Mouse (Mus musculus): Measurements from ENCODE around the gene Olfr639. TPM values are rescaled to one million over a fixed set of nuclear protein-coding genes. Genes with fewer than 3 reads are reported as not detected.
"Not testable (repeated sequence)": the region's sequence is repeated elsewhere in the genome, so short reads cannot be mapped to it uniquely, and the experiment has no call there.

Olfr639 gene
- total RNA-seq (2015; ENCODE audit: low replicate concordance) (not detected in 2 replicates), total RNA-seq (2017; ENCODE audit: low replicate concordance) (not detected in 2 replicates)

DNA sequence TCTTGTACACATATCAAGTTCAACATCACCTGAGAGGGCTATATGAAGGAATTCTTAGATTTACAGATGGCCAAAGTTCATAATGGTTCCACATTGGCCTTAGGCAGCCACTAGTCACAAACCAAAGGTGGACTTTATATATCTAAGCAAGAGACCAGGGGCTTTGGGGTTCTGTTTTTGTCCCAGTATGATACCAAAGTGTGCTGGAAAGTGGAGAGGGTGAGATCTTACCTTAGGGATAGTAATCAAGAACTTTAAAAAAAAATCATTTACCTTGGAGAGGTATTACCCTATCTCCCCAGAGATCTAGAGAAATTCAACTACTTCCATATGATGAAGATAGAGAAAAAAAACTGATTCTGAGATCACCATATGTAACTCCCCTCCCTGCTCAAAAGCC is at the start of gene Olfr639:
TSS of gene Olfr639 (minus strand) at position 101 of the 400 bp plus-strand sequence.
- no peak for ATAC-seq (replicated peaks; ENCODE audit: low FRiP score, poor library complexity, severe bottlenecking)

DNA sequence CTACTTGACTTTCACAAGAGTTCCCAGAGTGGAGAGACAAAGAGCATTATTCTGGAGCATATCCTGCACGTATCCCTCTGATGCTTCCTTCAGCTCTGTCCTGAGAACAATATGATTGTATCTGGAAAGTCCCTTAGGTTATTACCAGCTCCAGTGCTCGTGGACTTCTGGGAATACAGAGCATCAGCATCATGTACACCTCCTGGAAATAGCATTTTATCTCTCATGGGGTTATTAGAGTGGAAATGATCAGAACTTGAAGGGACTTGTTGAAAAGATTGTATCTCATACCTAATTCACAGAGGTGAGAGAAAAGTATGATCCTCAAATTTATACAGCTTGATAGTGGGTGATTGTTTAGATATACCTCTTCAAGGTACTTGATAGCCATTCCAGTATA is 44.2 kb upstream of the Olfr639 start, which contains the start of gene 4930516K23Rik:
TSS of gene 4930516K23Rik (minus strand) at position 101 of the 400 bp plus-strand sequence.
- no peak for ATAC-seq (replicated peaks; ENCODE audit: low FRiP score, poor library complexity, severe bottlenecking)

- no peak for ATAC-seq (replicated peaks; ENCODE audit: low FRiP score, poor library complexity, severe bottlenecking)
Measured at GRCm38 (mm10) chr7:104059215-104059614, 42.1 kb upstream of the Olfr639 start.

GRCm38 (mm10) chr7:104052566-104052965 is 35.5 kb upstream of the Olfr639 start, which contains the start of gene Olfr642:
TSS of gene Olfr642 (minus strand) at chr7:104052666.
- ATAC-seq (replicated peaks; ENCODE audit: low FRiP score, poor library complexity, severe bottlenecking) = no peak

GRCm38 (mm10) chr7:104050745-104051144 is 33.6 kb upstream of the Olfr639 start:
- ATAC-seq (replicated peaks; ENCODE audit: low FRiP score, poor library complexity, severe bottlenecking) = no peak

DNA sequence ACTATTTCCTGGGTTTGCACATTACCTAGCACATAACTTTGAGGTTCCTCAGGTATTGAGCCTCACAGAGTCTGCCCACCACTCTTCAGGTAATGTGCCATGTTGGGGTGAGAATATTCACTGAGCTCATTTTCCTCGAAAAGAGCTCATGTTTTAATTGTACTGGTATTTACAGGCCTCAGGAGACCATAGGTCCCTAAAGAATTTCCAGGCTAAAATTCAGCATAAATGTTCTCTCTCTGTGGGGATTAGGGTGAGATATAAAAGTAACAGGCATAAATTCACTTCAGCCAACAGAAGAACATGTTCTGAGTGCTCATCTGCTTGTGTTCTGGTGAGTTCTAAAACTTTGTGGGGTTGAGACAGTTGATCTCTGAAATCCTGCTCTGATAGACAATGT is 18.0 kb upstream of the Olfr639 start, which contains the start of gene Olfr641:
TSS of gene Olfr641 (plus strand) at position 301 of the 400 bp plus-strand sequence.
- no peak for ATAC-seq (replicated peaks; ENCODE audit: low FRiP score, poor library complexity, severe bottlenecking)

- no peak for ATAC-seq (replicated peaks; ENCODE audit: low FRiP score, poor library complexity, severe bottlenecking)
Measured at GRCm38 (mm10) chr7:104026978-104027377, 9.9 kb upstream of the Olfr639 start.

DNA sequence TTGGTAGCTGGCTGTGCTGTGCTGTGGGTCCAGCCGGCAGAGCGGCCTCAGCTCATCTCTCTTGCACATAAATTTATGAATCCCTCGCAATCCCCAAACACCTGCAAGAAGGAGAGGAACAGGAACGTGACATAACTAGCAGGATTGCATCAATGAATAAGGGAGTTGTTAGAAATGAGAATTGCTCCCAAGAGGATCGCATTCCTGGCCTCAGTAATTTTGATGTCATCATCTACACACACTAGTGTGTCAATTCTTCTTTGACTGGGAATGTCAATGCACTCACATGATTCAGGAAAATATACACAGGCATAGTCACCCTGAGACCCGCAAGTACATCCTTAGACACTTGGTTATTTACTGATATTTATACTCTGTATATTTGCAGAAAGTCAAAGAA is 8.4 kb upstream of the Olfr639 start, which contains the start of gene Olfr640:
TSS of gene Olfr640 (minus strand) at position 101 of the 400 bp plus-strand sequence.
- ATAC-seq (replicated peaks; ENCODE audit: low FRiP score, poor library complexity, severe bottlenecking) = no peak

- no peak for ATAC-seq (replicated peaks; ENCODE audit: low FRiP score, poor library complexity, severe bottlenecking)
Measured at GRCm38 (mm10) chr7:104021651-104022050, 4.5 kb upstream of the Olfr639 start.

GRCm38 (mm10) chr7:104018953-104019352 is 1.9 kb upstream of the Olfr639 start:
- no peak for ATAC-seq (replicated peaks; ENCODE audit: low FRiP score, poor library complexity, severe bottlenecking)

DNA sequence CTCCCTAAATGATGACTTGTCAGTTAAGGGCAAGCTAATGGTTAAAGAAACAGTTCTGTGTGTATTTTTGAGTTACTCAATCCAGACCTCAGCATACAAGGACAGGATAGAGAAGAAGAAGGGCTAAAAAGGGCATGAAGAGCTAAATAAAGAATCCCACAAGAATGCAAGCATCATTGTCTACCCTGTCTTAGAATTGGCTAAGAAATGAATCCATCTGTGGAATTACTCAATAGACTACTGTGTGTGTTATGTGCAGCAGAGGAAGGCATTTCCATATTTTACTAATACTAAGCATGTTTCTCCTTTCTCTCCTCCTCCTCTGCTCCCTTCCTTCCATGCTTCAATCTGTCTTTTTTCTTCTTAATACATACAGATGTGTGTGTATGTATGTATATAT is 18.0 kb downstream of the Olfr639 start:
- ATAC-seq (replicated peaks; ENCODE audit: low FRiP score, poor library complexity, severe bottlenecking) = no peak

DNA sequence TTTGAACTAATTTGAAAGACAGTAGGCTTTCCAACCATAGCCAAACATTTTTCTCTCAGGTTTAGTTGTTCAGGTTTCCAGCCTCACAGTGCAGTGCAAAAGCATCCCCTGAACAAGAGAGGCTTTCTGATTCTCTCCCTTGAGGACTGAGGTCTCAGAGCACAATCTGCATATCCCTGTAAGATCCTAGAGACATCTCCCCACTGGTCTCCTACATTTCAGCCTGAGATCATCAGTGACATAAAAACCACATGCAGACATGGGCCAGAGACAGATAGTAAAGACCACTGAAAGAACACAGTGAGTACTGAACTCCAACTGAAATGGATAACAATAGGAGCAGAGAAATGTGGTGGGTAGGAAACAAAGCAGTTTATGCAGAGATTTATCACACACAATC is 18.7 kb downstream of the Olfr639 start, which contains the start of gene Olfr638:
TSS of gene Olfr638 (plus strand) at position 301 of the 400 bp plus-strand sequence.
- no peak for ATAC-seq (replicated peaks; ENCODE audit: low FRiP score, poor library complexity, severe bottlenecking)

DNA sequence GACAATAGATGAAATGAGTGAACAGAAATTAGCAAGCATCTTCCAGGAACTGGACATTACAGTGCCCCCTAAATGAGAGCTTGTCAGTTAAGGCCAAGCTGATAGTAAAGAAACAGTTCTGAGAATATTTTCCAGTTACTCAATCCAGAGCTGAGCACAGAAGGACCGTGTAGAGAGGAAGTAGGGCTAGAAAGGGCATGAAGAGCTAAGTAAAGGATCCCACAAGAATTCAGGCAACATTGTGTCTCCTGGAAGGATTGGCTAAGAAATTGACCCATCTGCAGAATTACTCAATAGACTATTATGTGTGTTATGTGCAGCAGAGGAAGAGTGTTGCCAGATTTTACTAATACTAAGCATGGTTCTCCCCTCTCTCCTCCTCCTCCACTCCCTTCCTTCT is 45.3 kb downstream of the Olfr639 start:
- ATAC-seq (replicated peaks; ENCODE audit: low FRiP score, poor library complexity, severe bottlenecking) = no peak

DNA sequence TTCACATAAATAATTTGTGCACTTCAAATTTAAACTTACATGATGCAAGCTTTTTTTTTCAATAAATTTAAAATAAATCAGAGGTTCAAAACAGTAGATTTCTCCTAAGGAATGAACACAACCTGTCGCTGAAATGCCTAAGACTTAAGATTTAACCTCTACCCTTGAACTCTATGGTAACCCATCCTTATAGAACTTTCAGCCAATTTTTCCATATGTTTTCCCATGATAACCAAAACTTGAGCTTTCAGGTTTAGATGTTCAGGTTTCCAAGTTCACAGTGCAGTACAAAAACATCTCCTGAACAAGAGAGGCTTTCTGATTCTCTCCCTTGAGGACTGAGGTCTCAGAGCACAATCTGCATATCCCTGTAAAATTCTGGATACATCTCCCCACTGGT is 46.3 kb downstream of the Olfr639 start, which contains the start of gene Olfr635:
TSS of gene Olfr635 (plus strand) at position 301 of the 400 bp plus-strand sequence.
- no peak for ATAC-seq (replicated peaks; ENCODE audit: low FRiP score, poor library complexity, severe bottlenecking)

- ATAC-seq (replicated peaks; ENCODE audit: low FRiP score, poor library complexity, severe bottlenecking) = not testable (repeated sequence)
Measured at GRCm38 (mm10) chr7:103966873-103967272, 50.2 kb downstream of the Olfr639 start.

Other genes with a start within 250 kb of the Olfr639 start
Only the 30 nearest of the 32 such genes appear.
- 0.84 TPM in 1 of 2 replicates, not detected in the other for gene Olfr67, start 225.5 kb downstream of the Olfr639 start, total RNA-seq (2015; ENCODE audit: low replicate concordance)
- gene Olfr67, start 225.5 kb downstream of the Olfr639 start, total RNA-seq (2017; ENCODE audit: low replicate concordance) = 1.5 and 3.3 TPM in 2 replicates
- gene Hbb-bt, start 203.3 kb downstream of the Olfr639 start, total RNA-seq (2015; ENCODE audit: low replicate concordance) = 26,042 and 29,427 TPM in 2 replicates
- 7,139 and 8,294 TPM in 2 replicates for gene Hbb-bt, start 203.3 kb downstream of the Olfr639 start, total RNA-seq (2017; ENCODE audit: low replicate concordance)
- gene Hbb-bs, start 189.2 kb downstream of the Olfr639 start, total RNA-seq (2015; ENCODE audit: low replicate concordance) = 118,402 and 120,100 TPM in 2 replicates
- gene Hbb-bs, start 189.2 kb downstream of the Olfr639 start, total RNA-seq (2017; ENCODE audit: low replicate concordance) = 41,622 and 62,915 TPM in 2 replicates
- gene Hbb-bh2, start 176.8 kb downstream of the Olfr639 start, total RNA-seq (2015; ENCODE audit: low replicate concordance) = not detected in 2 replicates
- gene Hbb-bh2, start 176.8 kb downstream of the Olfr639 start, total RNA-seq (2017; ENCODE audit: low replicate concordance) = not detected in 2 replicates
- not detected in 2 replicates for gene Hbb-bh1, start 174.1 kb downstream of the Olfr639 start, total RNA-seq (2015; ENCODE audit: low replicate concordance)
- gene Hbb-bh1, start 174.1 kb downstream of the Olfr639 start, total RNA-seq (2017; ENCODE audit: low replicate concordance) = not detected in 2 replicates
- not detected in 2 replicates for gene Hbb-y, start 164.1 kb downstream of the Olfr639 start, total RNA-seq (2015; ENCODE audit: low replicate concordance)
- gene Hbb-y, start 164.1 kb downstream of the Olfr639 start, total RNA-seq (2017; ENCODE audit: low replicate concordance) = not detected in 2 replicates
- gene Olfr66, start 131.1 kb downstream of the Olfr639 start, total RNA-seq (2015; ENCODE audit: low replicate concordance) = not detected in 2 replicates
- not detected in 2 replicates for gene Olfr66, start 131.1 kb downstream of the Olfr639 start, total RNA-seq (2017; ENCODE audit: low replicate concordance)
- gene Olfr64, start 122.8 kb downstream of the Olfr639 start, total RNA-seq (2015; ENCODE audit: low replicate concordance) = not detected in 2 replicates
- gene Olfr64, start 122.8 kb downstream of the Olfr639 start, total RNA-seq (2017; ENCODE audit: low replicate concordance) = not detected in 2 replicates
- not detected in 2 replicates for gene Olfr65, start 113.8 kb downstream of the Olfr639 start, total RNA-seq (2015; ENCODE audit: low replicate concordance)
- gene Olfr65, start 113.8 kb downstream of the Olfr639 start, total RNA-seq (2017; ENCODE audit: low replicate concordance) = not detected in 2 replicates
- gene Olfr631, start 88.5 kb downstream of the Olfr639 start, total RNA-seq (2015; ENCODE audit: low replicate concordance) = not detected in 2 replicates
- not detected in 2 replicates for gene Olfr631, start 88.5 kb downstream of the Olfr639 start, total RNA-seq (2017; ENCODE audit: low replicate concordance)
- gene Olfr632, start 83.0 kb downstream of the Olfr639 start, total RNA-seq (2015; ENCODE audit: low replicate concordance) = not detected in 2 replicates
- not detected in 2 replicates for gene Olfr632, start 83.0 kb downstream of the Olfr639 start, total RNA-seq (2017; ENCODE audit: low replicate concordance)
- gene Olfr633, start 72.9 kb downstream of the Olfr639 start, total RNA-seq (2015; ENCODE audit: low replicate concordance) = not detected in 2 replicates
- gene Olfr633, start 72.9 kb downstream of the Olfr639 start, total RNA-seq (2017; ENCODE audit: low replicate concordance) = 0.15 TPM in 1 of 2 replicates, not detected in the other
- gene Olfr635, start 46.2 kb downstream of the Olfr639 start, total RNA-seq (2015; ENCODE audit: low replicate concordance) = not detected in 2 replicates
- gene Olfr635, start 46.2 kb downstream of the Olfr639 start, total RNA-seq (2017; ENCODE audit: low replicate concordance) = not detected in 2 replicates
- gene Olfr638, start 18.6 kb downstream of the Olfr639 start, total RNA-seq (2015; ENCODE audit: low replicate concordance) = not detected in 2 replicates
- not detected in 2 replicates for gene Olfr638, start 18.6 kb downstream of the Olfr639 start, total RNA-seq (2017; ENCODE audit: low replicate concordance)
- not detected in 2 replicates for gene Olfr640, start 8.3 kb upstream of the Olfr639 start, total RNA-seq (2015; ENCODE audit: low replicate concordance)
- not detected in 2 replicates for gene Olfr640, start 8.3 kb upstream of the Olfr639 start, total RNA-seq (2017; ENCODE audit: low replicate concordance)
- not detected in 2 replicates for gene Olfr641, start 18.1 kb upstream of the Olfr639 start, total RNA-seq (2015; ENCODE audit: low replicate concordance)
- not detected in 2 replicates for gene Olfr641, start 18.1 kb upstream of the Olfr639 start, total RNA-seq (2017; ENCODE audit: low replicate concordance)
- gene Olfr642, start 35.4 kb upstream of the Olfr639 start, total RNA-seq (2015; ENCODE audit: low replicate concordance) = not detected in 2 replicates
- gene Olfr642, start 35.4 kb upstream of the Olfr639 start, total RNA-seq (2017; ENCODE audit: low replicate concordance) = not detected in 2 replicates
- not detected in 2 replicates for gene 4930516K23Rik, start 44.1 kb upstream of the Olfr639 start, total RNA-seq (2015; ENCODE audit: low replicate concordance)
- not detected in 2 replicates for gene 4930516K23Rik, start 44.1 kb upstream of the Olfr639 start, total RNA-seq (2017; ENCODE audit: low replicate concordance)
- not detected in 2 replicates for gene Olfr644, start 54.6 kb upstream of the Olfr639 start, total RNA-seq (2015; ENCODE audit: low replicate concordance)
- gene Olfr644, start 54.6 kb upstream of the Olfr639 start, total RNA-seq (2017; ENCODE audit: low replicate concordance) = not detected in 2 replicates
- not detected in 2 replicates for gene Olfr645, start 68.2 kb upstream of the Olfr639 start, total RNA-seq (2015; ENCODE audit: low replicate concordance)
- not detected in 2 replicates for gene Olfr645, start 68.2 kb upstream of the Olfr639 start, total RNA-seq (2017; ENCODE audit: low replicate concordance)
- gene Olfr646, start 87.6 kb upstream of the Olfr639 start, total RNA-seq (2015; ENCODE audit: low replicate concordance) = not detected in 2 replicates
- not detected in 2 replicates for gene Olfr646, start 87.6 kb upstream of the Olfr639 start, total RNA-seq (2017; ENCODE audit: low replicate concordance)
- not detected in 2 replicates for gene Ubqln5, start 112.5 kb upstream of the Olfr639 start, total RNA-seq (2015; ENCODE audit: low replicate concordance)
- not detected in 2 replicates for gene Ubqln5, start 112.5 kb upstream of the Olfr639 start, total RNA-seq (2017; ENCODE audit: low replicate concordance)
- not detected in 2 replicates for gene Olfr643, start 120.1 kb upstream of the Olfr639 start, total RNA-seq (2015; ENCODE audit: low replicate concordance)
- gene Olfr643, start 120.1 kb upstream of the Olfr639 start, total RNA-seq (2017; ENCODE audit: low replicate concordance) = not detected in 2 replicates
- not detected in 2 replicates for gene Ubqln3, start 126.0 kb upstream of the Olfr639 start, total RNA-seq (2015; ENCODE audit: low replicate concordance)
- not detected in 2 replicates for gene Ubqln3, start 126.0 kb upstream of the Olfr639 start, total RNA-seq (2017; ENCODE audit: low replicate concordance)
- not detected in 2 replicates for gene Ubqlnl, start 133.3 kb upstream of the Olfr639 start, total RNA-seq (2015; ENCODE audit: low replicate concordance)
- not detected in 2 replicates for gene Ubqlnl, start 133.3 kb upstream of the Olfr639 start, total RNA-seq (2017; ENCODE audit: low replicate concordance)
- gene Olfm5, start 147.5 kb upstream of the Olfr639 start, total RNA-seq (2015; ENCODE audit: low replicate concordance) = not detected in 2 replicates
- not detected in 2 replicates for gene Olfm5, start 147.5 kb upstream of the Olfr639 start, total RNA-seq (2017; ENCODE audit: low replicate concordance)
- gene Olfr648, start 166.1 kb upstream of the Olfr639 start, total RNA-seq (2015; ENCODE audit: low replicate concordance) = 0.72 and 1.3 TPM in 2 replicates
- 0.68 TPM in 1 of 2 replicates, not detected in the other for gene Olfr648, start 166.1 kb upstream of the Olfr639 start, total RNA-seq (2017; ENCODE audit: low replicate concordance)
- gene Olfr649, start 178.7 kb upstream of the Olfr639 start, total RNA-seq (2015; ENCODE audit: low replicate concordance) = not detected in 2 replicates
- 0.83 TPM in 1 of 2 replicates, not detected in the other for gene Olfr649, start 178.7 kb upstream of the Olfr639 start, total RNA-seq (2017; ENCODE audit: low replicate concordance)
- 1.7 TPM in 1 of 2 replicates, not detected in the other for gene Trim6, start 201.5 kb upstream of the Olfr639 start, total RNA-seq (2015; ENCODE audit: low replicate concordance)
- not detected in 2 replicates for gene Trim6, start 201.5 kb upstream of the Olfr639 start, total RNA-seq (2017; ENCODE audit: low replicate concordance)
- gene Trim34a, start 227.2 kb upstream of the Olfr639 start, total RNA-seq (2015; ENCODE audit: low replicate concordance) = 9.0 and 11.7 TPM in 2 replicates
- 7.6 and 13.5 TPM in 2 replicates for gene Trim34a, start 227.2 kb upstream of the Olfr639 start, total RNA-seq (2017; ENCODE audit: low replicate concordance)